Mouse (Mus musculus) effector memory CD4-positive, alpha-beta T cell, adult 7 months (primary cell): Measurements from ENCODE around the gene Fbxo46. TPM values are rescaled to one million over a fixed set of nuclear protein-coding genes. Genes with fewer than 3 reads are reported as not detected.

Source experiments
- polyA plus RNA-seq: library from polyadenylated mRNA; unstranded; fragments of 100-300 nt; shearing (Covaris generic); gene quantifications from one replicate; pipeline ENCODE4 v1.2.1, GENCODE M21; 2017

The Fbxo46 gene
- polyA plus RNA-seq = 10.6 TPM

GRCm38 (mm10) chr7:19119631-19120429 is at the start of gene Fbxo46:
TSS of gene Fbxo46 (plus strand) at chr7:19119859.

GRCm38 (mm10) chr7:19075723-19076585 is 43.7 kb upstream of the Fbxo46 start, which contains the start of gene Dmwd:
TSS of gene Dmwd (plus strand) at chr7:19076227.

GRCm38 (mm10) chr7:19083701-19084100 is 36.0 kb upstream of the Fbxo46 start, which contains the start of gene Dmpk:
TSS of gene Dmpk (plus strand) at chr7:19083849.

GRCm38 (mm10) chr7:19094471-19094825 is 25.2 kb upstream of the Fbxo46 start, which contains the start of gene Six5:
TSS of gene Six5 (plus strand) at chr7:19094594.

GRCm38 (mm10) chr7:19118028-19118771 is 1.5 kb upstream of the Fbxo46 start, which contains the start of gene Gm4969:
TSS of gene Gm4969 (minus strand) at chr7:19118368.

GRCm38 (mm10) chr7:19148875-19149541 is 29.3 kb downstream of the Fbxo46 start, which contains the start of gene Qpctl:
TSS of gene Qpctl (minus strand) at chr7:19149291.

GRCm38 (mm10) chr7:19149626-19150025 is 30.0 kb downstream of the Fbxo46 start, which contains the start of gene Snrpd2:
TSS of gene Snrpd2 (plus strand) at chr7:19149722.

GRCm38 (mm10) chr7:19165656-19166423 is 46.2 kb downstream of the Fbxo46 start, which contains the start of gene Gipr:
TSS of gene Gipr (minus strand) at chr7:19166127.

GRCm38 (mm10) chr7:19175708-19176515 is 56.3 kb downstream of the Fbxo46 start, which contains the start of gene Eml2:
TSS of gene Eml2 (plus strand) at chr7:19176421.

Other genes starting within 250 kb of the Fbxo46 start
- gene Pglyrp1, start 248.5 kb upstream of the Fbxo46 start, polyA plus RNA-seq = 84.2 TPM
- gene Ccdc61, start 209.4 kb upstream of the Fbxo46 start, polyA plus RNA-seq = 23.0 TPM
- gene Nova2, start 194.0 kb upstream of the Fbxo46 start, polyA plus RNA-seq = not detected
- gene Nanos2, start 132.5 kb upstream of the Fbxo46 start, polyA plus RNA-seq = not detected
- 5.5 TPM for gene Mypop, start 128.6 kb upstream of the Fbxo46 start, polyA plus RNA-seq
- 32.3 TPM for gene Irf2bp1, start 115.8 kb upstream of the Fbxo46 start, polyA plus RNA-seq
- gene Foxa3, start 96.3 kb upstream of the Fbxo46 start, polyA plus RNA-seq = not detected
- 17.2 TPM for gene Sympk, start 95.5 kb upstream of the Fbxo46 start, polyA plus RNA-seq
- gene Rsph6a, start 65.2 kb upstream of the Fbxo46 start, polyA plus RNA-seq = not detected
- gene Dmwd, start 43.6 kb upstream of the Fbxo46 start, polyA plus RNA-seq = not detected
- gene Dmpk, start 36.0 kb upstream of the Fbxo46 start, polyA plus RNA-seq = not detected
- not detected for gene Six5, start 25.3 kb upstream of the Fbxo46 start, polyA plus RNA-seq
- not detected for gene Gm4969, start 1.5 kb upstream of the Fbxo46 start, polyA plus RNA-seq
- gene Qpctl, start 29.4 kb downstream of the Fbxo46 start, polyA plus RNA-seq = 9.3 TPM
- gene Snrpd2, start 29.9 kb downstream of the Fbxo46 start, polyA plus RNA-seq = 34.4 TPM
- gene Gipr, start 46.3 kb downstream of the Fbxo46 start, polyA plus RNA-seq = not detected
- gene Eml2, start 56.6 kb downstream of the Fbxo46 start, polyA plus RNA-seq = 11.0 TPM
- not detected for gene Gpr4, start 92.7 kb downstream of the Fbxo46 start, polyA plus RNA-seq
- gene Opa3, start 108.5 kb downstream of the Fbxo46 start, polyA plus RNA-seq = 66.0 TPM
- gene Vasp, start 152.0 kb downstream of the Fbxo46 start, polyA plus RNA-seq = 205 TPM
- 3.0 TPM for gene Ppm1n, start 160.2 kb downstream of the Fbxo46 start, polyA plus RNA-seq
- 0.50 TPM for gene Rtn2, start 162.8 kb downstream of the Fbxo46 start, polyA plus RNA-seq
- gene Fosb, start 190.2 kb downstream of the Fbxo46 start, polyA plus RNA-seq = 39.6 TPM
- 64.9 TPM for gene Ercc1, start 224.9 kb downstream of the Fbxo46 start, polyA plus RNA-seq
- gene Cd3eap, start 239.6 kb downstream of the Fbxo46 start, polyA plus RNA-seq = 5.2 TPM
- 0.84 TPM for gene Ppp1r13l, start 239.9 kb downstream of the Fbxo46 start, polyA plus RNA-seq